Mouse (Mus musculus) heart, postnatal 36 days (tissue): ENCODE data around the gene Nhlh1. TPM values are rescaled to one million over a fixed set of nuclear protein-coding genes. Genes with fewer than 3 reads are reported as not detected.

Experiments used
- DNase-seq, 2 experiments: peaks; one replicate each; pipeline ENCODE4 v3.0.0; 2021 to 2022
- intact Hi-C: fragments of 180-260 bp; cut with DNase I; formaldehyde crosslinking; loops from one replicate; pipeline ENCODE4 v1.15.1; 2025
- total RNA-seq, 2 experiments: library from RNA; stranded (reverse); gene quantifications; 2 replicates each; pipeline ENCODE4 v1.2.3; 2021

The Nhlh1 gene
- total RNA-seq, 2 experiments from 2014 or later = not detected

- no peak for DNase-seq
- intact Hi-C loops = no loop called here
These were observed 38.7 kb downstream of the Nhlh1 start for GRCm38 (mm10) chr1:172018336-172019311.

DNA sequence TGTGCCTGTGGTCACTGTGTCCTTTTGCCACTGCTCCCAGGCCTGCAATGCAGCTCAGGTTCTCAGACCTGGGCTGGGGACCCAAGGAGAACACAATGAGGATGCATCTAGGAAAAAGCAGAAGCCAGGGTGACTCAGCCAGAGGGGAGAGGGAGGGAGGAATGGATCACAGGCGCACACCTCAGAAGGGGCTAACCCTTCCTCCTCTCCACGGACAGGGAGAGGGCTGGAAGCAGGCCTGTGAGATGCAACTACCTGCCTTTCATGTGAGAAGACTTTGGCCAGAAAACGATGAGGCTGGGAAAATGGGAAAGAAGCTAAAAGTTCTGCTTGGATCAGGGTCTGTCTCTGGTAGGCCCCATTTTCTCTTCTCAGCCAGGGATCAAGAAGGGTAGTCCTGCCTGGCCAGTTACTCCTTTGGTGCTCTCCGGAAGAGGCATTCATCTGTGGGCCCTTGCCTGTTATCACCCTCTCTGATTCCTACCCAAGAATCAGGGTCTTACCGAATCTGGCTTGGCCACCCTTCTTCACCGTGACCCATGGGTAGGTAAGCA lies 39.8 kb downstream of the Nhlh1 start:
- intact Hi-C loops = no loop called here
- no peak for DNase-seq

GRCm38 (mm10) chr1:172016660-172017516 lies 40.5 kb downstream of the Nhlh1 start:
- intact Hi-C loops = no loop called here
- no peak for DNase-seq

- intact Hi-C loops = no loop called here
- DNase-seq = no peak
These were observed 41.3 kb downstream of the Nhlh1 start for GRCm38 (mm10) chr1:172016031-172016430.

DNA sequence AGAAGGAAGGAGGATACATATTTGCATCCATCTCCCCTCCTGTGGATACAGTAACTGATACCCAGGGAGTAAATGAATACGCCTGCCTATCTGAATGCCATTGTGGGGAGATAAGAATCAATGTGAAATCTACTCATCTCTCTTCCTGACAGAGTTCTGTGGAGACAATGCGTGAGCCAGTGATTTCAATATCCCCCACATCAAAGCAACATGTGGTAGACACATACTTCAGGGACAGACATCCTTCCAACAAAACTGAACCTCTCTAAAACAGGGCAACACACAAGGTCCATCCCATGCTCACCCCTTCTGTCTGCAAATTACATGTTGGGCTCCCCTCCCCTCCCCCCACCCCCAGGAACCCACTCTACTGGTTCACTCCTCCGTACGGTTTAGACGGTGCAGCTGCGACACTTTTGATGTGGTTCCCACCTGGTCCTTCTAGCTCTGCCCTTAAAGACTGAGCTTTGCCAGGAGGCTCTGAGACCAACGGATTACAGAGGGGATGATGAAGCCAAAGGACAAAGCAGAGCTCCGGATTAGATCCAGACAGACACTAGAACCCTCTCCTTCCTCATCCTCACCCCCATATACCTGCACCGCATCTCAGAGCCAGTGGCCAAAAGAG lies 41.9 kb downstream of the Nhlh1 start:
- DNase-seq = no peak
- intact Hi-C loops = no loop called here

DNA sequence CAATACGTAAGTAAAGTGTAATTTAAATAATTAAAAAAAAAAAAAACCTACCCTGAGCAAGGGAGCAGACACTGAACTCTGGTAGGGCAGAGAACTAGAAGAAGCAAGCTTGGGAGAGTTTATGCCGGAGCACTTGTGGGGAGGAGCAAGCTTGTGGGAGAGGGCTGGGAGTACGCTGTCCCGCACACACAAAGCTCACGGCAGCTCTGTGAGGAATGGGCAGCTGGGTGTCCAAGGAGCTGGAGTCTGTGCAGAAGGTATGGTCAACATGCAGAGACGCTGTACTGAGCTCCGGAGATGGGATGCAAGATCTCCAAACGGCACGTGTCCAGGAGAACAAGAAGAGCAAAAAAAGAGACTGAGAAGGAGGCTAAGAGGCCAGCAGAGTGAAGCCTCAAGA lies 42.6 kb downstream of the Nhlh1 start:
- intact Hi-C loops = no loop called here
- no peak for DNase-seq

DNA sequence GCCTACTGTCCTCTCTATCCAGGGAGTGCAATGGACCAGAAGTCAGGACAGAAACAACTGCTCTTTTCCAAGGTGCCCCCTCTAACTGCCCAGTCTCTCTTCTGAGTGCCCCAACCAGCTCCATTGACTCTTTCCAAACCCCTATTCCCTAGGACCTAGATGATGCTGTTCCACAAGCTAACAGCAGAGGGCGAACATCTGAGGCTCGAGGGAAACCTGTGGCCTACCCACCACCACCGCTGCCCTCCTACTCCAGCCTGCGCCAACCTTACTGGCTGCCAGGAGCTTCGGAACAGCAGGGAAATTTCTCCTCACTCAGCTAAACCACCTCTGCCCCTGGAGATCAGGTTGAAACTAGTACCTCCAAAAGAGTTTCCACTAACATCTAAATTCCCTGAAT lies 45.3 kb downstream of the Nhlh1 start:
- intact Hi-C loops = no loop called here
- DNase-seq = peak; percentile 52 to 63

DNA sequence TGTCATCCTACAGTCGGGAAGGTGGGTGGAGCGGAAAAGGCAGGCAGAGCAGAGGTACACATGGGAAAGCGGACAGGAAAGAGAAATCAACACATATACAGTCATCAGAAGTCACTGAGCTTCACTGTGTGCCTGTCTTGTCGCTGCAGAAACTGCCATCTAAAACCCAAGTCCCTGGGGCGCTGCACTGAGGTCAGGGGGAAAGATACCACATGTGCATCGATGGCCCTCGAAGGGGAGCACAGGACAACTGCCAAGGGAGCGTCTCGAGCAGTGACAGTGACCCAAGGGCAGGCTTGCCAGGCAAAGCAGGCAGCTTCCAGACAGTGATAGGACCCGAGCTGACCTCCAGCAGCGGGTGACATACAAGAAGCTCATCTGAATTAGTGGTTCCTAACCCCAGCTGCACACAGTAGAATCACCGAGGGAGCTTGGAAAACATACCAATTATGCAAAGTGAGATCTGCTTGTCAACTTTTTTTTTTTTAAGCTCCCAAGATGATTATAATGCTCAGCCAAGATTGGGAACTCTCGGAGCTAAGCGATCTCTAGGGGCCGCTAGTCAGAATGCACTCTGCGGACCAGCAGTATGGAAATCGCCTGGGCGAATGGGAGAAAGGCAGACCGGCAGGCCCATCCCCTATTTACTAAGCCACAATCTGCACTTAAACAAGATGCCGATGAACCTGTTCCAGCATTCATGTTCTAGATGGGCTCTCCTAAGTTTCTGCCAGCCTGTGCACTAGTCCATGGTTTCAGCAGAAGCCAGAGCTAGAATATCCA lies 47.1 kb downstream of the Nhlh1 start:
- intact Hi-C loops = no loop called here
- DNase-seq = no peak

- intact Hi-C loops = no loop called here
- DNase-seq = no peak
These were observed 48.0 kb downstream of the Nhlh1 start for GRCm38 (mm10) chr1:172009406-172009805.

DNA sequence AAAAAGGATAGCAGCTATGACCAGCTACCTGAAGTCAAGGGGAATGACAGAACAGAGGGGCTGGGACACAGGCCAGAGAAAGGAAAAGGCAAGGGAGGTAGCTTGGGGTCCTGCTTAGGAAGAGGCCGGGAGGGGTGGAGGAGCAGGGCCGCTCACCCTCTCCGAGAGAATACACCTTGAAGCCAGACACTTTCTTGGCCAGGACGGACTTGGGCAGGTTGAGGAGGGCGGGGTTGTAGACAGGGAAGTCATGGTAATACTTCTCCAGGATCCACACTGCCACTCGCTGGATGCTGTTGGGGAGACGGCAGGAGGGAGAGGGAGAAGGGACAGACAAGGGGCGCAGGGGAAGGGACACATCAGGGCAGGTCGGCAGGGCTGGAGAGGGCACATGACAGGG lies 49.0 kb downstream of the Nhlh1 start:
- DNase-seq = no peak
- intact Hi-C loops = no loop called here

GRCm38 (mm10) chr1:172007761-172008160 lies 49.6 kb downstream of the Nhlh1 start:
- intact Hi-C loops = no loop called here
- no peak for DNase-seq

Other genes starting within 250 kb of the Nhlh1 start
- 1 to 10 TPM; 3.0 to 3.1 TPM for gene Cd84, start 217.9 kb downstream of the Nhlh1 start, total RNA-seq
- under 1 TPM; 0.19 to 0.22 TPM for gene Gm10521, start 161.9 kb downstream of the Nhlh1 start, total RNA-seq
- under 1 TPM; 0.27 to 0.31 TPM for gene Slamf6, start 140.1 kb downstream of the Nhlh1 start, total RNA-seq
- 1 to 10 TPM; 2.3 to 3.1 TPM for gene Vangl2, start 29.1 kb downstream of the Nhlh1 start, total RNA-seq
- gene Copa, start 25.0 kb upstream of the Nhlh1 start, total RNA-seq = 100 to 1,000 TPM; 112 to 113 TPM
- gene Ncstn, start 25.2 kb upstream of the Nhlh1 start, total RNA-seq = 10 to 100 TPM; 45.5 to 50.1 TPM
- gene Pex19, start 69.2 kb upstream of the Nhlh1 start, total RNA-seq = 100 to 1,000 TPM; 125 to 136 TPM
- 100 to 1,000 TPM; 124 to 129 TPM for gene Dcaf8, start 90.5 kb upstream of the Nhlh1 start, total RNA-seq
- 10 to 100 TPM; 59.1 to 65.0 TPM for gene Pea15a, start 149.2 kb upstream of the Nhlh1 start, total RNA-seq
- 1 to 10 TPM; 8.0 to 8.6 TPM for gene Casq1, start 162.3 kb upstream of the Nhlh1 start, total RNA-seq
- not detected for gene Atp1a4, start 200.8 kb upstream of the Nhlh1 start, total RNA-seq
- 10 to 100 TPM; 10.9 to 12.4 TPM for gene Igsf8, start 204.1 kb upstream of the Nhlh1 start, total RNA-seq
- 100 to 1,000 TPM; 604 to 624 TPM for gene Atp1a2, start 240.5 kb upstream of the Nhlh1 start, total RNA-seq